Mouse (Mus musculus): ENCODE measurements around the gene Ptgis. TPM values are rescaled to one million over a fixed set of nuclear protein-coding genes. Genes with fewer than 3 reads are reported as not detected.

The Ptgis gene
- total RNA-seq, 1 experiment from 2014 or later = not detected

DNA sequence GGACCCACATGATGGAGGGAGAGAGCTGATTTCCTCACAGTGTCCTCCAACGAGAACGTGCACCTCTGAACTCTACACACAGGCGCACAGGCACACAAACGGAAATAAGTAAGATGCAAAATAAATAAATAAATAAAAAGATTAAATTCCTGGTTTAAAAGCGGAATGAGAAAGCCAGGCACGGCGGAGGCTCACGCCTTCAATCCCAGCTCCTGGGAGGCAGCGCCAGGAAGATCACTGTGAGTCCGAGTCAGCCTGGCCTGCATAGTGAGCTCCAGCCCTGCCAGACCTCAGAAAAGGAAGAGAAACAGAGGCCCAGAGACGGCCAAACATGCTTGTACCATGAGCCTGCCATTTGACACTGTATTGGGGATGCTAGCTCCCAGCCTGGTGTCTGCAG lies 23.5 kb upstream of the Ptgis start:
- no peak for ATAC-seq (replicated peaks; ENCODE audit: low read depth, poor library complexity, severe bottlenecking)

DNA sequence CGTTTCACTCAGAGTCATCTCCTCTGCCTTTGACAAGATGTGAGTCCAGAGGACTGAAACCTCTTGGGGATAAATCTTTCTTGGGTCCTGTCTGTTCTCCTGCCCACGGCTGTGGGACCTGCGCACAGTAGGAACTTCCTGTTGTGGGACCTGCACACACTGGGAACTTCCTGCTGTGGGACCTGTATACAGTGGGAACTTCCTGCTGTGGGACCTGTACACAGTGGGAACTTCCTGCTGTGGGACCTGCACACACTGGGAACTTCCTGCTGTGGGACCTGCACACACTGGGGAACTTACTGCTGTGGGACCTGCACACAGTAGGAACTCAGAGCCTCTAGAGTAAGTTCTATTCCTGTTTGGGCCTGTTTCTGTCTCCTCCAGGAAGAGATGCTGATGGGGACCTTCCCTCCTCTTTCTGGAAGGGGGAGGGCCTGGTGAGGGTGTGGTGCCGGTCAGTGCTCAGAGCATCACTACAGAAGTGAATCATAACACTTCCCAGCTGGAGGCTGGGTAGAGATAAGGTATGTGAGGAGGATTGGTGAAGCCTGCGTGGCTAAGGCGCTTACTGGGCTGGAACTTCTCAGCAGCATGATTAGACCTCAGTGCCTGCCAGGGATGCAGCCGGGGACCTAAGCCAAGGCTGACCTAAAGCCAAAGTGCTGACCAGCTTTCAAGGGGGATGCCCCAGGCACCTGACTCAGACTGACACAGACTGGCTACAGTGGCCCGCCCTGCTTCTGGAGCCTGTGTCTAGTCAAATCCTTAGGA lies 22.8 kb upstream of the Ptgis start:
- ATAC-seq (replicated peaks; ENCODE audit: low read depth, poor library complexity, severe bottlenecking) = no peak

DNA sequence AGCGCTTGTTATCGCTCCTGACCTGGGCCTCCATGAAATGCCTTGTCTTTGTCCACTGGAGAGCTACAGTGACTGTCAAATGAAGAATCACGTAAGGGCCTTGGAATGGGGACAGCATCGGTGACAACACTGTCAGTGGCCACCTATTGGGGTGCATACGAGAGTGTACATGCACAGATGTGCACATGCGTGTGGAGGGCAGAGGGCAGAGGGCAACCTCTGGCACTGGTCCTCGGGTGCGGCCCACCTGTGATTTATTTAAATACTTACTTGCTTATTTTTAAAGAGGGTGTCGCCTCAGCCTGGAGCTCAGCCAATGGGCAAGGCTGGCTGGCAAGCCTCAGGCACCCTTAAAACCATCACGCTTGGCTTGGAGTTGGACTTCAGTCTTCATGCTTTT lies 22.0 kb upstream of the Ptgis start:
- ATAC-seq (replicated peaks; ENCODE audit: low read depth, poor library complexity, severe bottlenecking) = no peak

DNA sequence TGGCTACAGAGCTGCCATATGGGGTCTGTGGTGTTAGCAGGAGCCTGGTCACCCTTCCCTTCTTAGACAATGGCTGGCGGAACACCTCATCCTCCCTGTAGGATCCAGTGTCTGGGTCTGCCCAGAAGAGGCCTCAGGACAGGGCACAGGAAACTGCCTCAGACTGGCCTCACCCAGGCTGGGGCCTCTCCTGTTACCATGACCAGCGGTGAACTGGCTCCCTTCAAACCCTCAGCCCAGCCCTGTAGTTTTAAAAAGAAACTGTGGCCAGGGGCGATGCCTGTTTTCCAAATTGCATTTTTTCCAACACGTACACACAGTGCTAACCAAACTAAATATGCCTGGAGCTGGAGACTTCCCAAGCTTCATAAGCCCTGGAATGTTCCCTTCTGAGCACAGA lies 20.7 kb upstream of the Ptgis start:
- ATAC-seq (replicated peaks; ENCODE audit: low read depth, poor library complexity, severe bottlenecking) = no peak

DNA sequence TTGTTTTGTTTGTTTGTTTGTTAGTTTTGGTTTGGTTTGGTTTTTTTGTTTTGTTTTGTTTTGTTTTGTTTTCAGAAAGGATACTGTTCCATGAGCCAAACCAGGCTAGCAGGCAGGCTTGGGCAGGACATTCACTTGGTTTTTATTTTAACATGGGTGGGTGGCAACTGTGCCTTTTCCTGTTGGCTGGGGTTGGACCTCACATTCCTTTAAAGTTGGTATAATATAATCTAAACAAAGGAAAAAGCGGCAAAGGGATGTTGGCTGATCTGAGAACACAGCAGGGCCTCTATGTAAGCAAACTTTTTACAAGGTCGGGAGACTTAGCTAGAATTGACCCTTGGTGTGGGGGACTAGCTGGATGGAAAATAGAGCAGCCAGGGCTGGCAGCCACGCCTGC lies 17.4 kb upstream of the Ptgis start:
- ATAC-seq (replicated peaks; ENCODE audit: low read depth, poor library complexity, severe bottlenecking) = no peak

DNA sequence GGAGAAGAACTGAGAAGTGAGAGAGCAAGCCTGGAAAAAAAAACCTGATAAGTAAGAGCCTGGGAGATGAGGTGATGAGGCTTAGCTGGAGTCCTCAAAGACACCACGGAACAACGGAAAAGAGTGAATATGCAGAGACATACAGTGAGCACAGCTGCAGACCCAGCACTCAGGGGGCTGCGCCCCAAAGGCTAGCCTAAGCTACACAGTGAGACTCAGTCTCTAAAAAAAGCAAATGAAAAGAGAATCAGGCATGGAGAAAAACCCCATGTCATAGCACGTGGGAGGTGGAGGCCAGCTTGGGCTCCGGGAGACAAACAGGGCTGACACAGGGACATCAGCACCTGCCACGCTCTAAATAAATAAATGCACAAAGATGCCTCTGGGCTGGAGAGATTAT lies 14.4 kb upstream of the Ptgis start:
- ATAC-seq (replicated peaks; ENCODE audit: low read depth, poor library complexity, severe bottlenecking) = no peak

DNA sequence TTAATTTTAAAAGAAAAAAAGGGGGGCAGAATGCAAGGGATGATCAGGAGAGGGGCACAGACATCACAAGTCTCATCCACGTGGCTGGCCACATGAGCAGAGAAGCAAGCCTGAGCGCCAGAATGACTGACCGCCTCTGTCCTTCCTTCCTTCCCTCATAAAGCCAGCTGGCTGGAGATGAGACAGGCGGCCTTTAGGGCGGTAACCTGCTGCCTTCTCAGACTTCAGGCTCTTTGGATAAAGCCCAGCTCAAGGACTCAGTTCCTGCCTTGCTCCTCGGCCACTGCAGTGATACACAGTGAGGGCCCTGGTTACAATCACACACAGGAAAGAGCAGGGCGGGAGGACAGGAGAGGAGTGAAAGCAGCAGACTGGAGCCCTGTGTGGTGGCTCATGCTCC lies 13.8 kb upstream of the Ptgis start:
- no peak for ATAC-seq (replicated peaks; ENCODE audit: low read depth, poor library complexity, severe bottlenecking)

DNA sequence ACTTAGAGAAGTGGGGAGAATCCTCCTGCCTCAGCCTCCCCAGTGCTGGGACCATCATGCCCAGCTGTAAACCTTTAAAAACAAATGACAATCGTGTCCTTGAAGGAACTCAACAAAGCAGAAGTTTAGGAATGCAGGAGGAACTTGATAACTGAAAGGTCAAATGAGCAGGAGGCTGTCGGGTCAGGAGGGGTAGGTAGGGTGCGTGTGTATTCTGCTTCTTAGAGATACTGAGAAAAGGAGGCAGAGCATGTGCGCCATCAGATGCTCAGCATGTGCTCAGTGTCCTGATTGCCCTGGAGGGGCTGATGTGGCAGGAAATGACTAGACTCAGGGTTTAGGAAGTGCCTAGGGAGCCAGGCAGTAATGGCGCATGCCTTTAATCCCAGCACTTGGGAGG lies 13.1 kb upstream of the Ptgis start:
- no peak for ATAC-seq (replicated peaks; ENCODE audit: low read depth, poor library complexity, severe bottlenecking)

DNA sequence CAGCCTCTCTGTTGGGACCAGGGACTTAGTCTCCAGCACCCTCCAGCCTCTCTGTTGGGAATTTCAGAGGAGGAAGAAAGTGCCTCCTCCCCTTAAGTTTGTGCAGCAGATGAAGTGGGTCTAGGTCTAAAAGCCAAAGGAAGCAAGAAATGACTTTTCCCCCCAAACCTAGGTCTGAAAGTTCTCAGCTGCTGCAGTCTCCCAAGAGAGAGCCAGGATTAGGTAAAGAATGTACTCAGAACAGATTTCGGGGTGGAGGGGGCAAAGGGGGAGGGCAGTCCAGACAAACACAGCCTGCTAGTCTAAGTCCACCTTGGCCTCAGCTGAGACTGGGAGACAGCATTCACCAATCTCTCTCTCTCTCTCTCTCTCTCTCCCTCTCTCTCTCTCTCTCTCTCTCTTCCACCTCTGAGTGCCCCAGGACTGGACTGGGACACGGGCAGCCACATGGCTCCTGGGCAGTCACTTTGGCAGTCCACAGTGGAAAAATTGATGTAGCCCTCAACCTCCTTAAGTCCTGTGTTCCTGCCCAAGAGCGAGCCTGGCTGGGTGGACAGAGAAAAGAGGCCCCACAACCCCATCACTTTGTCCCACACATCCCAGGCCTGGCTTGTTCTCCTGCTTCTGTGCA lies 11.8 kb upstream of the Ptgis start:
- ATAC-seq (replicated peaks; ENCODE audit: low read depth, poor library complexity, severe bottlenecking) = no peak

DNA sequence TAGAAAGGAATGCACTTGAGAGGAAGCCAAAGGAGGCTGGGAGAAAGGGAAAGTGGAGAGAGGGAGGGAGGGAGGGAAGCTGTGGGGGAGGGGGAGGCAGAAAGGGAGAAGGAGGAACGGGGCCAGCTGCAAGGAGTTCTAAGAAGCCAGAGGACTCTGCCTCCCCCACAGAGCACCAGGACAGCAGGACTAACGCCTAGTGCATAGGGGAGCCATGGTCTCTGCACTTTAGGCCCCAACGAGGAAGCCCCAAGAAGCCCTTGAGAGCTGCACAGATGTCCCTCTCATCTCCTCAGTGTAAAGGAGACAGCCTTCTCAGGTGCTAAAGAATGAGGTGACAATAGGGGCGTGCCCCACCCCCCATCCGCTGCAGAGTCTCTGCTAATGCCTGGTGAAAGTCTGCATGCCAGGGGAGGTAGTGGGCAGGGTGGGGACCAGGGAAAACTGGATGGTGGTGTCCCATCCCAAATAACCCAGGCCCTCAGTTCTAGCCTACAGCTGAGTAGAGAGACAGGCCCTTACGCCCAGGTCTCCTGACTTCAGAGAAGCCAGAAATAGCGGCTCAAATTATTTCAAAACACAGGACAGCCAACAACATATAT lies 10.4 kb upstream of the Ptgis start:
- ATAC-seq (replicated peaks; ENCODE audit: low read depth, poor library complexity, severe bottlenecking) = no peak

DNA sequence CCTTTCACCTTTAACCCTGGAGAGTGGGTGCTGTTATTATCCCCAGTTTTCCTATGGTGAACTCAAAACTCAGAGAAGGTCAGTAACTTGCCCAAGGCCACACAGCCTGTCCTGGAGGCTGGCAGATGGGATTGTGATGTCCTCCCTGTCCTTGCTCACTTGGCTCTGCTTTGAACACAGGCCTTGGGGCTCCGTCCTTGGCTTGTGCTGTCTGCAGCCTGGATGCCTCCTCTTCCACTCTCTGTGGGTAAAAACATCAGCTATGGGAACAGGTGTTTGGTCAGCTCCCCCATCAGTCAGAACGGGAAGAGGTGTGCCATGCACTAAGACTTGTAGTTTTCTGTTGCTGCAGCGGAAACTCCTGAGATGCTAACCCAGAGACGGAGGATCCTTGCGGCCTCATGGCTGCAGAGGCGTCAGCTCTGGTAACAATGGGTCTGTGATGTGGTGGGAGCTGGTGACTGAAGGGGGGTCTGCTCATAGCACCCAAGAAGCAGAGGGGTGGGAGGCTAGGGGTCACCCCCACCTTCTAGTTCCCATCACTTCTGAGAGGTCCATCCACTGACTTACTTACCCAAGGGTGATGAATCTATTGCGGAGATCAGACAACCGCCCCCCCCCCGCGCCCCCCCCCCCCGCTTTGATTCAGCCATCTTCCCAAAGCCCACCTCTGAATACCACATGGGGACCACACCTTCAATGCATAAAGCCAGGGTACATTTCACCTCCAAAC lies 9.8 kb upstream of the Ptgis start:
- ATAC-seq (replicated peaks; ENCODE audit: low read depth, poor library complexity, severe bottlenecking) = no peak

DNA sequence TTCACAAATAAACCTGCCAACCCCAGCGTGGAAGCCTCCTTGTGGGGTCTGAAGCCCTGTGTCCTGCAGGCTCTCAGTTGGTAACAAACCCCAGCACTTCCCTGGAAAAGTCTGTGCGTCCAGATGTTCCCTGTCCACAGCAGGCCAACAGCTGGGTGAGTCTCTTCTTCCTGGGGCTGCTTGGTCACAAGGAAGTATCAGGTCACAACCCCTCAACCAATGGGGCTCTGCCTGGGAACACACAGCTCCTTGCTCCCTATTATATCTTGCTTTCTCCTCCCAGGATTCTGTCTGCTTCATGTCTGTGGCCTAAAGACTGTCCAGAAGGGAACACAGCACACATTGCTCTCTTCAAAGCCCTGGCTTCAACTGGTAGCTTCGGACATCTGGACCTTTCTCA lies 9.2 kb upstream of the Ptgis start:
- ATAC-seq (replicated peaks; ENCODE audit: low read depth, poor library complexity, severe bottlenecking) = no peak

DNA sequence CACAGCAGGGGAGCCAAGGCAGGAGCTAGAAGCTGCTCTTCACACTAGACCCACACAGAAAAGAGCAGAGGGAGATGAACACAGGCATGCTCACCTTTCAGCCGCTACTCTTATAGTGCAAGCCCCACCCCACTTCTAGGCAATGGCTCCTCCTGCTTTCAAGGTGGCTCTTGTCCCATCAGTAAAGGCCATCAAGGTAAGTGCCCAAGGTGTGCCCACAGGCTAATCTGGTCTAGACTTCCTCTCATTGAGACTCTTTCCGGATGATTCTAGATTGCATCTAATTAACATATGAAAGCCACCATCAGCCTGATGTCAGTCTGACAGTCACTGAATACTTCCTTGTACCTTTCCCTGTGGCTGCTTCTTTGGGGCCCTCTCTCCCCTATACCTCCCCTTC lies 7.4 kb upstream of the Ptgis start:
- no peak for ATAC-seq (replicated peaks; ENCODE audit: low read depth, poor library complexity, severe bottlenecking)

DNA sequence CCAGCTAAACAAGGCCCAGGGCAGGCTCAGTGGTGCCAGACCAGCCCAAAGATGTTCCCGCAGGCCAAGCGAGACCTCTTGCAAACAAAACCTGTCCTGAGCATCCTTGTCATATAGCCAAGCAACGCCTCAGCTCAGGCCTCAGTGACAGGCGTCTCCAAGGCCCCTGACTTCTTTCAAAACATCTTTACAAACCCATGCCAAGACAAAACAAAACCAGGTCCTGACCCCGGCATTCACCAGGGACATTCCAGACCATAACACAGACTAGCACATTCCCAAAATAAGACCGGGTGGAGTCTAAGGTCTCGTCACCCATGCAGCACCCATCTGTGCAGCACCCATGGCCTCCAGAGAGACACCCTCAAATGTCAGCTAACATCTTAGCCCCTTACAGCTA lies 6.3 kb upstream of the Ptgis start:
- ATAC-seq (replicated peaks; ENCODE audit: low read depth, poor library complexity, severe bottlenecking) = no peak

DNA sequence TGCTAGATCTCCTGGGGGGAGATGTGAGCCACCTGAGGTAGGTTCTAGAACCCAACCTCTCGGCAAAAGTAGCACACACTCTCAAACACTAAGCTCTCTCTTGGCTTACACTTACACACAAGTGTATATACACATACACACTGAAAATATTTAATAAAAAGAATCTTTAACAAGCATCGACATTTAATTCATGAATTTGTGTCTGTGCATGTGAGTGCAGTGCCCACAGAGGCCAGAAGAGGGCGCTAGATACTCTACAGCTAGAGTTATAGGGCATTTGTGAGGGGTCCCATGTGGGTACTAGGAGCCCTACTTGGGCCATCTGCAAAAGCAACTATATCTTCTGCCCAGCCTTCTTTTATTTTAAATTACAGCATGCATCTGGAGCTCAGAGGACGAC lies 4.5 kb upstream of the Ptgis start:
- ATAC-seq (replicated peaks; ENCODE audit: low read depth, poor library complexity, severe bottlenecking) = no peak

DNA sequence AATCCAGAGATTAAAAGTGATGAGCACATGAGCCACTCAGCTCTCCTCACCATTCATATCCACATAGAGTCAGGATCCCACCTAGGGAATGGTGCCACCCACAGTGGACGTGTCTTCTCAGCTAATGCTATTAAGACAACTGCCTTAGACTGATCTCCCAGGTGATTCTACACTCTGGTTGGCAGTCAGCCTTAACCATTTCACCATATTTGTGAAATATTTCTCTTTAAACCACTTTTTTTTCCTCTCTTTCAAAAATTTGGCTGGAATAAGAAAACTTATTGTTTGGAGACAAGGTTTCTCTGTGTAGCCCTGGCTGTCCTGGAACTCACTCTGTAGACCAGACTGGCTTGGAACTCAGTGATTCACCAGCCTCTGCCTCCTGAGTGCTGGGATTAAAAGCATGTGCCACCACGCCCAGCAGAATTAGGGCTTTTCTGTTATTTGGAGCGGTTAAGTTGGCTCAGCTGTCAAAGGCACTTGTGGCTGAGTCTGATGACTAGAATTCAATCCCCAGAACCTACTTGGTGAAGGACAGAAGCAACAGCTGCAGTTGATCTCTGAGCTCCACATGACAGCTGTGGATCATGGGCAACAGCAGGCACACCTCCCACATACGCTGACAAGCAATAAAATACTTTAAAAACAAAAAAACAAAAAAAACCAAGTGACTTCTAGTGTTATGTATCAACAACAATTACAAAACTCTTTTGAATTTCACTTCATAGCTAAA lies 3.6 kb upstream of the Ptgis start:
- no peak for ATAC-seq (replicated peaks; ENCODE audit: low read depth, poor library complexity, severe bottlenecking)

DNA sequence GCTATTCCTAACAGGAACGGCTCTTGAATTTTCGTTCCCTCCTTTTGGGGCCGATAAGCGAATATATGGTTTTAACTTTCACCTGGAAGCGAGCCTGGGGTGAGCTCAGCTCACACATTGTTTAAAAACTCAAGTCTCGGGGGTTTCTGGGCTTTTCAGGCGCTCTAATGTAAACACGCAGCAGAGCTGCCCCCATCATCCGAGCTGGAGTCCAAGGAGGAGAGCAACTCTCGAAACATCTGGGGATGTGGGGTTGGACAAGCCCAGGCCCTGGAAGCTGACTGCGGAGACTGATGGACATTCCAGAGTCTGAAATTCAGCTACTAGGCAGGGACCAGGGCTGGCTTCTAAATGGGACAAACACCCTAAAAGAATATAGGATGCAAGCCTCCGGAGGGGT lies 1.1 kb downstream of the Ptgis start:
- ATAC-seq (replicated peaks; ENCODE audit: low read depth, poor library complexity, severe bottlenecking) = no peak

DNA sequence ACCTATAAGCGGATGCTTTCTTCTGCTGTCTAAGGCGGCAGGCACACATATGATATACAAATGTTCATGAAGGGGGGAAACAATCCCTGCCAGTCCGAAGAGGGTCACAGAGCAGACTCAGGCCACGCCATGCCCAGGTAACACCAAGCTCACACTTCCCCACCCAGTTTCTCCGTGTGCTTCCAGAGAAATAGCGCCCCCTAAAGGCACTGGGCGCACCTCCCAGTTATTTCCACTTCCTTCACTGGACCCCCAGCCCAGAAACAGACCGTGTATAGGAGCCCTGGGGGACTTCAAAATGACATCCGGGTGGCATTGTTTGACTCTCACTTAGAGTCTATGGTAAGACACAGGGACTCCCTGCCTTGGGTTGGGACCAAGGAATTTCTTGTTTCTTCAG lies 3.2 kb downstream of the Ptgis start:
- no peak for ATAC-seq (replicated peaks; ENCODE audit: low read depth, poor library complexity, severe bottlenecking)

DNA sequence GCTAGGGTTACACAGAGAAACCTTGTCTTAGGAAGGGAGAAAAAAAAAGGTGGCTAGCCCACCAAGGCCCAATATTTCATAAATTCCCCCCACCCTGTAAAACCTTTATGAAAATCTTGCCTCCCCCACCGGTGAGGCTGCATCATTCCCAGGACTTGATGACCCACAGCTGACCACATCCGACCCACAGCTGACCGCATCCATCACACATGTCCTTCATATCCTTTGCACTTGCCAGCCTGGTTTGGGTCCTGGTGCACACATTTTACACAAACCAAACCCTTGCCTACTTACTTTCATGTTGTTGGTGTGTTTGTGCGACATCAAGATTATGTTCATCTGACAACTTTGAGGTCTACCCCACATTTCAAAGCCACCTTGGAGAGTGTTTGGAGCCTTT lies 4.2 kb downstream of the Ptgis start:
- ATAC-seq (replicated peaks; ENCODE audit: low read depth, poor library complexity, severe bottlenecking) = no peak

DNA sequence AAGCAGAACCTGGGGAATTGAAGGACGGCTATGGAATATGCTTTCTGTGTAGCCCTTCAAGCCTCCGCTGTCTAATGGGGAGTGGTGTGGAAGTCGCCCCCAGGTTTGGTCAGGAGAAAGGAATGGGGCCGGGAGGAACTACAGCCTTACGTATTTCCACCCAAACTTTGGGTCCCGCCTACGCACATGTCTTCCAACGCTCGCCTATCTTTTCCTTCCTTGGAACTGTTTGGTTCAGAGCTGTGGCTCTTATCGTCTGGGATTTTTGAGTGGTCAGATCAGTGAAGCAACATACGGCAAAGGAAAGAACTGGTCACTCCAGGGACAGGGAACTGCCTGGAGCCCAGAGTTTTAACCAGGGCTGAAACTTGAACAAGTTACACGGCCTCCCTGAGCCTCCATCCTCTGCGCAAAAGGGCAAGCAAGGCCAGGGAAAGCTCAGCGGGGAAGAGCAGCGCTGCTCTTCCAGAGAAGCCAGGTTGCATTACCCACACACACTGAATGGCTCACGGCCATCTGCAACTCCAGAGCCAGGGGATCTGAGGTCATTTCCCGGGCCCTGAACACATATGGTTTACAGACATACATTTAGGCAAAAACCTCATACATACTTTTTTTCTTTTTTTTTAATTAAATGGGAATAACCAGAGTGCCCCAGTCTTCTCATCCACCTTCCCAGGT lies 4.9 kb downstream of the Ptgis start:
- ATAC-seq (replicated peaks; ENCODE audit: low read depth, poor library complexity, severe bottlenecking) = no peak

Measured in common myeloid progenitor, adult 5-6 weeks (primary cell).